Mouse (Mus musculus): ENCODE results near the gene Txndc5.

The Txndc5 gene

DNA sequence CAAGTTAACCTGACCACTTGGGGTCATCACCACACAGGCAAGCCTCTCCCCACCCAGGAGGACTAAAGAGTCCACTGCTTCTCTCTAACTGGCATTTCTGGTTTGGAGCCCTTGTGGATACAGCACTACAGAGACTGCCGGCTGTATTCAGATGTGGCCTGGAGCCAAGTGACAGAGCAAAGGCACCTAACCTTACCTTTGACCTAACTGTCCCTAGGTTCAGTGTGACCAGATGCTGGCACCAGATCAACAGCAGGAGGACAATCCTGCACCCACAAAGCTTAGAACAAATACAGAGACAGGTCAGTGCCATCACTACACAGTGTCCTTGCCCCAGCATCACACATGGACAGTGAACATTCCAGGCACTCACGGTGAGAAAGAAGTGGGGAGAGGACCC lies 2.5 kb downstream of the Txndc5 start:
- no peak for DNase-seq (ENCODE audit: low spot score in 2 of 2)

DNA sequence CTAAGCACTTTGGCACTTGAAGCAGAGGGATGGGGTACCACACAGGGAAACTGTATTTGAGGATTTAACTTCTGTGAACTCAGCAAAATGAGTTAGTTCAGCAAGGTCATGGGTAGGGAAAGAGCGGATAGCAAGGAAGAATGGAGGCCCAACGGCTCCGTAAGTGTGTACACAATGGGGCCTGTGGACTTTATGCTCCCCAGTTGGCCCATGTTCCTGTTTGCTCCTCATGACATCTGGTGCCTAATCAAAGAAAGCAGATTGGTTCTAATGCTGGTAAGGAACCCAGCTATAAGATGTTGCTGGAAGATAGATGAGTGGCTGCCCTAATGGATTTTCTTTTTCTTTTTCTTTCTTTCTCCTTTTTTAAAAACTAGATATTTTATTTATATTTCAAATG lies 3.4 kb downstream of the Txndc5 start:
- no peak for DNase-seq (ENCODE audit: low spot score in 2 of 2)

DNA sequence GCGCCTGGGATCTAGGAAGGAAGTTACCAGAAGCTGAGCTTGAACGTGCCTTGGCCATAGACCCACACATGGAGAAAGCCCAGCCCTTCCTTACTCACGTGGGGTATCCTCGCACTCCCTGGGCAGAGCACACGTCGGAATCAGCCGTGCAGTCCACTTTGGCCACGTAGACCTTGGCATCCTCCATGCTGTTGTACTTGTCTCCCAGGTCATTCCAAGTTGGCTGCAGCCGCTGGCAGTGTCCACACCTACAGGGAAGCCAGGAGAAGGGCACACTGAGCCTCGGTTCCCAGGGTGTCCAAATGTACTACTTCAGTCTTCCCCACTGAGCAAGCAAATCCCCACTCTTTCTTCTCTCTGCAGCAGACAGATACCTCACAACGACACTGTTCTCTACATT lies 5.4 kb downstream of the Txndc5 start:
- no peak for DNase-seq (ENCODE audit: low spot score in 2 of 2)

DNA sequence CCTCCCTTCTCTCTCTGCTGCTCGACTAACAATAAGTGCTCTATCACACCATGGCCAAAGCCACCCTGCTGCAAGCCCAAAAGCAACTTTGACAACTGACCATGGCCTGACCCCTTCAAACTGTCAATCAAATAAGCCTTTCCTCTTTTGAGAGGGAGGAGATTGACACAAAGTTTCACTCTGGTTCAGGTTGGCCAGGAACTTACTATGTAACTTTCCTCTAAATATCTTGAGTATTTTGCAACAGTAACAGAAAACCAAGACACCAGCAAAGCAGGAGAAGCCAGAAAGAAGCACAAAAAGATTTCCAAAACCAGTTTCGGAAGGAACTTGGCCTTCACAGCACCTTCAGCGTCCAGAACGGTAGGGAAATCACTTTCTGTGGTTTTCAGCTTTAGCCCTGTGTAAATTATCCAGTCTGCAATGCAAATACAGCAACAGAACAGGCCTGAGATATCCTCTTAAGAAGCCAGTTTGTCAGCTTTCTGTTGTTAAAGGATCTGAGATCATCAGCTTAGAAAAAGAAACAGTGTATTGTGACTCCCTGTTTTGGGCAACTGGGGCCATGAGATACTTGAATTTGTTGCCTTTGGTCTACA lies 6.5 kb downstream of the Txndc5 start:
- DNase-seq (ENCODE audit: low spot score in 2 of 2): no peak

DNA sequence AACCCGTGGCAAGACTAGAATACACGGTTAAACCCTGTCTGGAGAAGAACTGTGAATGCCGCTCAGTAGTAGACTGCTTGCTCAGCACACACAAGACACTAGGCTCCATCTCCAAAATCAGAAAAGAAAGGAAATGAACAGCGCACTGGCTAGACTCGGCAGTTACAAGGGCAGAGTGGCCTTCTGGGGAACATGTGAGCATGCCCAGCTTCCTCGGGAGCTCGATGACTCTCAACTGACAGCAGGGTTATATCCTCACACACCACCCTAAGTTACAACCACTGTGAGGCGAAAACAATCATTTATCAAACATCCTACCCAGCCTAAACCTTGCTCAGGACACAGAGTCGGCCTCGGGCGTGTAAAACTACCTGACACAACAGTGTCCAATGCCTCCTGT lies 8.3 kb downstream of the Txndc5 start:
- no peak for DNase-seq (ENCODE audit: low spot score in 2 of 2)

DNA sequence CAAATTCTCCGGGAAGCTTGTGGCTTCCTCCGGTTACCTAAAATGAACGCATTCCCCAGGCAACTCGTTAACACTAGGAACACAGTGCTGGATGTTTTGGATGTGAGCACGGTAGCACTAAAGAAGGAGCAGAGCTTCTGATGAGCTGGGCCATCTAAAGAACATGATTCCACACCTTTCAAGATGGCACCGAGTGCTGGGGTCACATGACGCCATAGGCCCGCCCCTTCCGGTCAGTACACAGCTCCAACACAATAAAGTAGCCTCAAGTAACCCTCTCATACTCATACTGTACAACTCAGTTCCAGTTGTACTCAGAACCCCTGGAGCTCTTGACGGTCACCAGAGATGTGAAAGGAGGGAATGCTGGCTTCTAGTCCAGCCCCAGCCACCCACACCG lies 12.0 kb downstream of the Txndc5 start:
- DNase-seq (ENCODE audit: low spot score in 2 of 2): no peak

DNA sequence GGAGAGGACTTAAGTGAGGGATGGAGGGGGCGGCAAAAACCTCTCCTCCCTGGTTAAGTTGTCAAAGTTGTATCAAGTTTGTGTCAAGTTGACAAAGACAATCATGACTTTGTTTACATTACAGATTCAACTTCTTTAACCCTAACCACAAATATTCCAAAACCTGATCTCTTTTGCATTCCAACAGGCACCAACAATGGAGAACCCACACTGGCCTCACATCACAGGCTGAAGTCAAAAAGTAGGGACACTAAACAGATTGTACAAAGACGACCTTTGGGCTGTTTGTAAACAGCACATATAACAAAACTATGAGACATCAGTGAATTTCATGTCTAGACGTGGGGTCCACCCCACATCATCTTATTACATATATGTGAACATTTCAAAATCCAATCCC lies 12.8 kb downstream of the Txndc5 start:
- DNase-seq (ENCODE audit: low spot score in 2 of 2): no peak

DNA sequence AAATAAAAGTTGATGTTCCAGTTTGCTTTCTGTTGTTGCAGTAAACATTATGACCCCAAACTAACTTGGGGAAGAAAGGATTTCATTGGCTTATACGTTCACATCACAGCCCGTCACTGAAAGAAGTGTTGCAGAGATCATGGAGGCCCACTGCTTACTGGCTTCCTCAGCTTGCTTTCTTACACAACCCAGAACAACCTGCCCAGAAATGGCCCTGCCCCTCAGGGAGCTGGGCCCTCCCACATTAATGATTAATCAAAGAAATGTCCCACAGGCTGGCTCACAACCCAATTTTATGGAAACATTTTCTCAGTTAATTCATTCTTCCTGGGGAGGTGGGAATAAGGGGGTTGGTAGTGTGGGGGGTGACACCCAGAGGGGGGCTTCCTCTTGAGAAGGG lies 13.2 kb downstream of the Txndc5 start:
- no peak for DNase-seq (ENCODE audit: low spot score in 2 of 2)

DNA sequence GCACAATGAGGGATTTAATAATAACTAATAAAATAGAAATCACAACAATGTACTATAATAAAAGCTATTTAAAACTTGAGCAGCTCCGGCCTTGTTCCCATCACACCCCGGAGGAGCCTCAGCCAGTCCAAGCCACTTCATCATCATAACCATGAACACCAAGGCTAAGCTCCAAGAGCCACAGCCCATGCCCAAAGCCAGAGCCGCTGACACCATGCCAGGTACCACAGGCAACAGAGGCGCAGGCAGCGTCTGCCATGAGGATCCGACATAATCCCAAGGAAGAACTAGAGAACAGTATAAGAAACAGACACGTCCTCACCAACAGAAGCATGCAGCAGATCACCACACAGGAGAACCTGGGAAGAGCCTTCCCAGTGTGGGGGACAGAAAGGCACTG lies 14.7 kb downstream of the Txndc5 start:
- DNase-seq (ENCODE audit: low spot score in 2 of 2): no peak

DNA sequence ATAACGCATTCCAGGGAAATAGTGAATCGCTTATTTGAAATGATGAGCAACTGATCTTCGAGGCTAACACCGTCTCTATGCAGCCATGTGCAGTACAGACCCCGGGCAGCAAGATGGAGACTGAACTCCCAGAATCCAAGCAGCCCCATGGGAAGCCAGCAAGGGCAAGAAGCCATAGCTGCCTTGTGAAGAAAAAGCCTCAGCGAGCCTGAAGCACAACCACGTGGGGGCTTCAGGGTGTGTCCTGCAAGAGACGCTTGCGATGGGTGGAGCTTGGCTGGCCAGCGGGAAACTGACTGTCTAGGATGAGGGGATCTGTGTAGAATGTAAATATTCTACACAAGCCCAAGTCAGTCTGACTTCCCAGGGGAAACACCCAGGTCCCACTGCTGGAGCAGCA lies 16.6 kb downstream of the Txndc5 start:
- peak in 1 of 2 experiments; percentile 20 for DNase-seq (ENCODE audit: low spot score in 2 of 2)

DNA sequence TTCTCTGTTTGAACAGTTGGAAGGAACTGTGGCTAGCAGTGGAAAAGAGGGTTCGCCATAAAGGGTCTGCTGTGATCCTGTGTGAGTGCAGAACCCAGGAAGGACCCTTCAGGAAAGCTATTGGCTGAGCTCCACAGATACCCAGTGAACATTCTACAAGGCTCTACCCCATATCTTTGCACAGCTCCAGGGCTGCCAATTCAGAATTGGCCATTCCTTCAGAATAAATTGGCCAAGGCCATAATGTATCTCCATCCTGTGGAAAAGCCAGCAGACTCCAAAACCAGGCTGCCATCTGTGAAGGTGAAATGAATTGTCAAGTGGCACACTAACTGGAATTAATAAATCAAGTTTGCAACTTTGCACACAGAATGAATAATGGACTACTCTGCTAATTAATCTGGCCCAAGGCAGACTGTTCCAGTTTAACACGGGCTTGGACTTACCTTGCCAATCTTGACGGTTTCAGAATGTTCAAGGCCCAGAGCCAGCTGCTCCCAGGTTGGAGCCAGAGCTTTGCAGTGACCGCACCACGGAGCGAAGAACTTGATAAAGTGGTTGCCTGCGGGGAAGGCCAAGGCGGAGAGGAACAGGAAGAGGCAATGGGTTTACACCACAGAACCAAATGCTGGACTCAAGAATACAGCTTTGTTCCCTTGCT lies 18.8 kb downstream of the Txndc5 start:
- peak in 1 of 2 experiments; percentile 30 for DNase-seq (ENCODE audit: low spot score in 2 of 2)

DNA sequence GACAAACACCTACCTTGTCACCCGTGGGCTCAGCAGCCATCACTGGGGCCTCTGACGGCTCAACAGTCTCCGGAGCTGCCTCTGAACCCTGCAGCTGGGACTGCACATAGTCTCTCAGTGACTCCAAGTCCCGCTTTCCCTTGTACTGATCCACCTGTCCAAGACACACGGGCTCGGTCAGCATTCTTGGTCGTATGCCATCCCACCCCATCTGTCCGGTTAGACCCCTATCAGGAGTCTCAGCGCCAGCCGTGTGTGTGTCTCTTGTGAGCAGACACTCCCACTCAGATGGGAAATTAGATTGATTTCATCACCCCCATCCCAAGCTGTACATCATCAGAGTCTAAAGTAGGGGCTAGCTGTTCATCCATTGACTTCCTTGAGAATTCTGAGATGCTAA lies 21.7 kb downstream of the Txndc5 start:
- no peak for DNase-seq (ENCODE audit: low spot score in 2 of 2)

DNA sequence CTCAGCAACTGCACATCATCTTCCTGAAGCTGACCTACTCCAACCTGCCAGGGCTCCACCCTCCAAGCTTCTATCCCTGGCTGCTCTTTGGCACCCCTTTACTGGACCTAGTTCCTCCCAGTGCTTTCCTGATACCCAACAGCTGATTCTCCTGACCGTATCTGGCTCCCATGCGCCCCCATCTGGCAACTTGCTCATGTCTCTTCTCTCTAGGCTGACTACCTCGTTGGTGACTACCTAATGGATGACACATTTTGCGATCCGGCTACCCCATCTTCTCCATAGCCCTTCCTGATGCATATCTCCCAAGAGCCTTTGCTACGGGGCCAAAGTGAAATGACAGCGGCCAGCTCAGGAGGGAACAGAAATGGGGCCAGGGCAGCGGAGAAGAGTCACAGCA lies 22.3 kb downstream of the Txndc5 start:
- DNase-seq (ENCODE audit: low spot score in 2 of 2): peak in 1 of 2 experiments; percentile 19

DNA sequence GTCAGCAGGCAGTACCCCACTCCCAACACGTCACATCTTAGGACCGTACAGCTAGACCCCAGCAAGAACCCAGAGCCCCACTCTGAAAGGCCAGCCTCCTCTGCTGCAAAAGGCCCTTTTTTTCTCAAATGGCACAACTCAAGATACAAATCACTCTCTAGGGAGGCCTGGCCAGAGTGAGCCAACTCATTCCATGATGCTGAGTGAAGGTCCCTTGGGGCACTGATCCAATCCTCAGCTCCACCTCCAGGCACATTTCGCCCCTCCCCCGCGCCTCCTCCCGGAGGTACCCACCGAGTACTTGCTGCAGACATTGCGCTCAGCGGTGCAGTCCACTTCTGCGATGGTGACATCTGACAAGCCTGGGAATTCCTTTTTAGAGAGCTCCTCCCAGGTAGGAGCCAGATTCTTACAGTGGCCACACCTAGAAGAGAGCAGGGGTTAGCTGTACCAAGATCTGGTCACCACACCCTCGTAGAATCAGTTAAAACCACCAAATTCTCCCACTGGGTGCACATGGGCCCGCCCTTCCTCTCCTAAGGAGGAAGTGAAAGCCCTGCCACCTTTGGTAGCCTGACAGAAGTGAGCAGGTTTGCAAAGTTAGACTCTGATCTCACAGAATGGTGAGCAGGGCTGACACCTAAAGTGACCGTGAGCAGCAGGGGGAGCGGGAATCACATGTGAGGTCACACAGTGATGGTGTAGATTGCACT lies 25.3 kb downstream of the Txndc5 start:
- DNase-seq (ENCODE audit: low spot score in 2 of 2): peak; percentile 22 to 30

DNA sequence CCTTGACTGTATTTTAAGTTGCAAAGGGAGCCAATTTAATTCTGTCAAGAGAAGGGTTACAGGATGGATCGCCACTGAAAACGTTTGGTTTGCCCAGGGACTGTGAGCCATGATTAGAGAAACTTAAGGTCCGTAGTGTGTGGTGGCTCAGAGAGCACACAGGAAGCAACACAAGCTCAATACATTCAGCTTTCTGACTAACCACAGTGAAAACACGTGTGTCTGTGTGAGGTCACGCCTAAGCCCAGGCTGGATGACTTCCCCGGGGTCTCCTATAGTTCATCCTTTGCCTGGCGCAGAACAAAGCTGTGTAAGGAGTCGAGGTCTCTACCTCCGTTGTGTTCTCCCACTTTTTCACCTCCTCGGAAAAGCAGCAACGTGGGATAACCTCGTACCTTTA lies 27.3 kb downstream of the Txndc5 start:
- DNase-seq (ENCODE audit: low spot score in 2 of 2): no peak

DNA sequence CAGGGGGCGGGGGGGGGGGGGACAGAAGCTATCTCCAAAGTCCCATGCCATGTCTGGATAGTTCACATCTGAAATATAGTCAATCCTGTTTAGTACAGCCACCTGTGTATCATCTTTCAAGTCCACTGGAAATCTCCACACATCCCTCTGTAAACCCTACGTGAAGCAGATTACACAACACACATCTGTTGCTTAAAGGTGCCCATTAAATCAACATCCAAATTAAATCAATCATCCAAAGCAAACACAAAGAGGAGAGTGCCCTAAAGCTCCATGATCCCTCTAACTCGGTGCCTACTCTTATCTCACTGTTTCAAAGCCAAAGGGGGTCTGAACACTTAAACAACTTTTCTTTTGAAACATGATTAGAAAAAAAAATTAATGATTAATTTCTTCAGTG lies 31.9 kb downstream of the Txndc5 start:
- DNase-seq (ENCODE audit: low spot score in 2 of 2): no peak

DNA sequence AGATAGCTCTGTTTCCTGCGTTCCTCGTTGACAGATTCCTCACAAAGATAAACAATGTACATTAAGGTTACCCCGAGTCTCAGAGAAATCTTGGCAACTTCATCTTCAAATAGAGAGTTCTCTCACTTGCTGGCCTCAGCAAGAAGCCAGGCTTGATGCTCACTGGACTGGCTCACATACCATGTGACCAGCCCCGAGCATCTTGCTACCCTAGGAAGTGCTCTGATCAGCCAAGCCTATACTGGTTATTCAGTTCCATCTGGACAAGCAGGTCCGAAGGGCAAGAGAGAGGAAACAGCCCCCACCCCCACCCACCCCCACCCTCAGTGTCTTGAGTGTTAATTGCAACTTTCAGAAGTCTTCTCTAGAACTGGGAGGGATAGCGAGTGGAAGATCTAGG lies 41.9 kb downstream of the Txndc5 start:
- no peak for DNase-seq (ENCODE audit: low spot score in 2 of 2)

DNA sequence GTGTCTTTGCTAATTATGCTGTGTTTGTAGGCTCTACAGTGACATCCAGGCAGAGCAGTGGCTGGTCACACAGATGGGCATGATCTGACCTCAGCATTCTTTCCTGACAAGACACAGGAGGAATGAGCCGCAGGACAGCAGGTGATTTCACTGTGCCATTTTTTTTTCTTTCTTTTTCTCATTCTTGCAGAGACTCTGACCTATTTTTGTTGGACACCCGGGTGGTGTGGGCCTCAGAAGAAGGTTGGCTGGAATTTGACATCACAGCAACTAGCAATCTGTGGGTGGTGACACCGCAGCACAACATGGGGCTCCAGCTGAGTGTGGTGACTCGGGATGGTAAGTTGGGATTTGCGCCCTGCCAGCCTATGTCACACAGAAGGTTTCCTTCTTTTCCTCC lies 43.9 kb downstream of the Txndc5 start:
- DNase-seq (ENCODE audit: low spot score in 2 of 2): no peak

DNA sequence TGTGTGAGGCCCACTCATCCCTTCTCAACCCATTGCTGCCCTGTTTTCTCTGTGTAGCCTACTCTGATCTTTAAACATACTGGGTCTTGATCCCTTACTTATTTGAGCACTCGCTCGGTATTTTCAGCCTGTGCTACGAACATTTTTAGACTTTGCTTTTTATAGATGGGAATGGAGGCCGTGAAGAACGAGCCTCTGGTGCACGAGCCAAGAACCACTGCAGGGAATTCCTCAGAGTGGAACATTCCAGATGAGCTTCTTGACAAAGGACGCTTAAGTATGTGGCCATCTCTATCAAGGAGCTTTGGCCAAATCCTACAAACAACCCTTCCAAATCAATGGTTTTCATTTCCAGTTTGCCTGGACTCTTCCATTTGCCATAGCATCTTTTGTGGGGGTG lies 47.6 kb downstream of the Txndc5 start:
- DNase-seq (ENCODE audit: low spot score in 2 of 2): no peak

DNA sequence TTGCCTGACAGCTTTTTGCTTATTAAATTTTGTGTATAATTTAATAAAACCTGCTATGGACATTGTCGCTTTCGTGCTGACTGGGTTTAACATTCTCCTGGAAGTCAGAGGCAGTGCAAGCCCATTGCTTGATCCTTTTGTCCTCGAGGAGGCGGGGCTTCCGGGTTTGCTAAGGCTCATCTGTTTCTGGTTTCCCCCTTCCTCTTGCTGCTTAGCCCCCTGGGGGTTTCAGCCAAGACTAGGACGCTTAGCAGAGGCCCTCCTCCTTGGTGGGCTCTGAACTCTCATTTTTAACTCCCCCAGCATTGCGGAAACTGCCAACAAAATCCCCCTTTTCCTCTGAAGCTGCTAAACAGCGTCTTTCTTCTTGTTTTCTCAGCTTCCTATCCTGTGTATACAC lies 51.7 kb downstream of the Txndc5 start:
- DNase-seq (ENCODE audit: low spot score in 2 of 2): no peak

DNA sequence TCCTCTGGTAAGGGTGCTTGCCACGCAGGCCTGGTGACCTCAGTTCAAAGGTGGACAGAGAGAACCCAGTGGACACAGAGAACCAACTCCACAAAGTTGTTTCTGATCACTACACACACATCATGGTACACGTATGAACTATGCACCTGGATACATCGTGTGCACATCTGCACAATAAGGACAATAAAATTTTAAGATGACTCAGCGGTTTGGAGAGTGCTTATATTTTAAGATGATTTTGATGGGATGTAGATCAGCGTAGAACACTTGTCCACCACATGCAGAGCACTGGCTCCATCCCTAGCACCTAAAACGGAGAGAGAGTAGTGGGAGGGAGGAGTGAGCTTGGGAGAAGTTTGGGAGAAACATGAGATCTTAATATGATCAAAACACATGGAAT lies 55.1 kb downstream of the Txndc5 start:
- no peak for DNase-seq (ENCODE audit: low spot score in 2 of 2)

DNA sequence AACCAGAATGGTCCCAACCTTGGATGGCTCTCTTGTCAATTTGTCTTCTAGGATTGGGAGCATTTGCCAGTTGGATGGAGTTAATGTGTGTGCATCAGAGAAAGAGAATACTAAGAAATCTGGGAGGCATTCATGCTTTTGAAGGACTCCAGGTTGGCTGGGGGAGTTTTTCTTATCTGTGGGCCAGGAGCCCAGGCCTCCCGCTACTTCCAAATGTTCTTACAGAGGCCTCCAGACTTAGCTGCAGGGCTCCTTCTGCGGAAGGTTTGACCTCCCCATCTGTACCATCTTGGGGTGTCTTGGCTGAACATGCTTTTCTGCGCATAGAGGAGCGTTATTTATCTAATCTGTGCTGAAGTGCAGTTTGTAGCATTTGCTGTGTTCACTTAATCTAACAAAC lies 56.0 kb downstream of the Txndc5 start:
- DNase-seq (ENCODE audit: low spot score in 2 of 2): peak in 1 of 2 experiments; percentile 7

DNA sequence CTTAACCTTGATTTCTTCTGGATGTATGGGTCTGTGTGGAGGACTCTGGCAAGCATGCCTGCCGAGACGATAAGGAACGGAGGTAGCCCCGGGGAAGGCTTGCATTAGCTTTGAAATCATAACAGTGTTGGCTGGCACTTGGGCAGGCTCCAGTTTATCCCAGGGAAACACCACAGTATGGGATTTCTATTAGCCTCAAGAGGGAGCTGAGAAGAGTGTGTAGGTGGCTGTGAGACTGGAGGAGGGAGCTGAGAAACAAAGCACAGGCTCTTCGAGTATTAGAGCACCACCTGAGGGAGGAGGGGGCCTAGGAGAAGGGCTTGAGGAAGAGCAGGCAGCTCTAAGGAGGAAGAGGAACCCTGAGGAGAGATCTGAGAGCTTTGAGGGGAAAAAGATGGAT lies 57.7 kb downstream of the Txndc5 start:
- no peak for DNase-seq (ENCODE audit: low spot score in 2 of 2)
